Mouse (Mus musculus) mature B cell (primary cell): ENCODE data around the gene A530064D06Rik.
"Not testable (repeated sequence)": the region's sequence is repeated elsewhere in the genome, so short reads cannot be mapped to it uniquely, and the experiment has no call there.

ENCODE experiments used
- in situ Hi-C: fragments of 300-500 bp; cut with MboI; formaldehyde crosslinking; loops from 2 replicates; pipeline ENCODE4 v1.14.3; 2019

The A530064D06Rik gene

GRCm38 (mm10) chr17:48167103-48167502, at the start of gene A530064D06Rik:
A530064D06Rik (minus strand) TSS chr17:48167275.
- in situ Hi-C loops: not testable (repeated sequence)

DNA sequence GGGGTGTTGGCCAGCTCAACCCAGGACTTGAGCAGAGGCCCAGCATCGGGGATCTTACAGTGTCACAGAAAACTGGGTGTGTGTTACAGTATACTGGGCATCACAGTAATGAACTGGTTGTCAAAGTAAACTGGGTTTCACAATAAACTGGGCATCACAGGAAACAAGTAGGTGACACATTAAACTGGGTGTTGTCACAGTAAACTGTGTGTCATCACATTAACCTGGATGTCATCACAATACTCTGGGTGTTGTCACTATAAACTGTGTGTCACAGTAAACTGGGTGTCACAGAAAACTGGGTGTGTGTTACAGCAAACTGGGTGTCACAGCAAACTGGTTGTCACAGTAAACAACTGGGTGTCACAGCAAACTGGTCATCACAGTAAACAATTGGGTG, 48.4 kb upstream of the A530064D06Rik start:
- in situ Hi-C loops: no loop called here

DNA sequence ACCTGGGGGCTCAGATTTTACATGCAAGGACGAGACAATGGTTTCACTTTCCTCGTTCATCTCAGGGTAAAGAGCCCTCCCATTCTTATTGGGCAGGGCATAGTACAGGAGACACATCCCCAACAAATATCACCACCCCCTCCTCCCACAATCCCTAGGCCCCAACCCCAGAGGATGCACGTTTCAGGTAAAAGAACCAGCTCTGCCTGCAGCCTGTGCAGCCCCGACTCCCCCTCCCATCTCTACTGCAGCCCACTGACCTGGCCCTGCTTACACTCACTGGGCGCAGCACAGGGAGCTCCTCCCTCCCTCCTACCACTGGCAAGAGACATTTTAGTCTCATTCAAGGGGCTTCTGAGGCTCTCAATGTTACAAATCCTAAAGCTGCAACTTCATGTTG, 46.4 kb upstream of the A530064D06Rik start:
- in situ Hi-C loops: no loop called here

DNA sequence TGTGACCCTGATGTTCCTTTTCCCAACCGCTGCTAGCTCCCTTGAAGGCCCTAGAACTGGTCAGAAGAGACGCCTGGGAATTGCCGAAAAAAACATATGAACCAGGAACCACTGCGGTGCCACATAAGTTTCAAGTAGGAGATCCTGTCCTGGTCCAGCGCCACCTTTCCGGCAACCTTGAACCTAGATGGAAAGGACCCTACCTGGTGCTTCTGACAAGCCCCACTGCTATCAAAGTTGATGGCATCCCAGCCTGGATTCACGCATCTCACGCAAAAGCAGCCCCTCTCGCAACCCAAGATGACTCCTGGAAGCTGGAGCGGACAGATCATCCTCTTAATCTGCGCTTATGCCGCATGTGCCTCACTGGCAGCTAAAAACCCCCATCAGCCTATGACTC, 45.5 kb upstream of the A530064D06Rik start:
- in situ Hi-C loops: no loop called here

DNA sequence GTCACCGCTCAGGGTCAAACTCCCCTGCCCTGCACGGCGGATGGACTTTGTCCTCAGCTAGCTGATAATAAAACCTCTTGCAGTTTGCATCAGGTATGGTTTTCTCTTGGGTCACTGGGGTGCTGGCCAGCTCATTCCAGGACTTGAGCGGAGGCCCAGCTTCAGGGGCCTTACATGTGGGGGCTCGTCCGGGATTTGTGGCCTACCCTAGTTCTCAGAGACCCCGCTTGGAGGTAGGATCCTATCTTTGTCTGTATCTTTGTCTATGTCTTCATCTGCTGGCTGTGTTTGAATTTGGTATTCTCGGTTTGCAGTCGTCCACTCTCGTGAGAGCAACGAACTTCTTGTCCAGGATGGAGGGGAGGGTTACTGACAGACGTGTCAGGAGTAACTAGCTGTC, 36.0 kb upstream of the A530064D06Rik start:
- in situ Hi-C loops: no loop called here

DNA sequence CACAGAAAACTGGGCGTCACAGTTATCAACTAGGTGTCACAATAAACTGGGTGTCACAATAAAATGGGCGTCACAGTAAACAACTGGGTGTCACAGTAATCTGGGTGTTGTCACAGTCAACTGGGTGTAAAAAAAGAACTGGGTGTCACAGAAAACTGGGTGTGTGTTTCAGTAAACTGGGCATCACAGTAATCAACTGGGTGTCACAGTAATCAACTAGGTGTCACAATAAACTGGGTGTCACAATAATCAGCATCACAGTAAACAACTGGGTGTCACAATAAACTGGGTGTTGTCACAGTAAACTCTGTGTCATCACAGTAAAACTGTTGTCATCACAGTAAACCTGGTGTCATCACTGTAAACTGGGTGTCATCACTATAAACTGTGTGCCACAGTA, 25.3 kb upstream of the A530064D06Rik start:
- in situ Hi-C loops: no loop called here

- in situ Hi-C loops: no loop called here
These were observed 18.2 kb upstream of the A530064D06Rik start for GRCm38 (mm10) chr17:48185252-48185651.

DNA sequence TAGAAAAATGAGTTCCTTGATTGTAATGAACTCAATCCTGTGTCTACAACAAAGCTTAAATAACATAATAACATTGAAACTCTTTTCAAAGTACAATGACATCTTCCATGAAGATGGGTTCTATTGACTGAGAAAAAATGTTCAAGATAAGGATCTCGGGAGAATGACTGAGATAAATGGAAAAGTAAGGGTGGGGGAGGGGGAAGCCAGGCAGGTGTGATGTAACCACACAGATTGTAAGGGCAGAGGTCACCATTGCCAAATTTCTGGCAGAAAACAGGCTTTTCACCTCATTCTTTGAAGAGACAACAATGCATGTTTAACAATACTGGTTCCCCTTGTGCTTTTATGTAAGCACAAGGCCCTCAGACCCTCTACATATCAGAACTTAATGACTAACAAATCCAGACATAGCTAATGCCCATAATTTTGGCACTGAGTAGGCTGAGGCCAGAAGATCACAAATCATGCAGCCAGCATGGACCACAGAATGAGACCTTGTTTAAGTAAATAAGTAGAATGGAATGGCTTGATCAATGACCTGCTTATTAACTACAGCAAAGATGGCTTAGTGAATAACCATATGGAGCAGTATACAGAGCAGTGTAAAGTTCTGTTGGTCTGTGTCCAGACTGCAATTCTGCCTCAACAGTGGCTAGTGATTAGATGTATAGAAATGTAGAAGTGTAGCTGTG, 9.5 kb downstream of the A530064D06Rik start:
- in situ Hi-C loops: no loop called here

DNA sequence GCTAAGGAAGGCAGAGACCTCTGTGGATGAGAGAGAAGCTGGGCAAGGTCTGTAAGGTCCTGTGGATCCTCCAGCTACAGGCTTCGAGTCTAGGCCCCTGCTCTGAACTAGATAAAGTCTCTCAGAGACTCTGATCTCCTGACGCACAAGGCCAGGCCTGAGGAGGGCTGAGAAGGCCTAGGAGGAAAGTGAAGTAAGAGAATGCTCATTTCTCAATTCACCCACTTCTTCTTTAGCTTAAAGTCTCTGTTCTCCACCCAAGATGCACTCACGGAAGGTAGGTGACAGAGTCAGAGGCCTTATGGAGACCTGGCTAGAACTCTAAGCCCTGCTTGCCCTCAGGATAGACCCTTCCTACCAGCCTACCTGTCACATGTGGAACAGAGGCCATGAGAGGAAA, 21.0 kb downstream of the A530064D06Rik start, which contains the start of gene 9830107B12Rik:
Gene 9830107B12Rik (minus strand): TSS at position 149 of the 400 bp plus-strand sequence.
- in situ Hi-C loops: no loop called here

- in situ Hi-C loops: no loop called here
These were observed 34.3 kb downstream of the A530064D06Rik start for GRCm38 (mm10) chr17:48132810-48133209.

- in situ Hi-C loops: loop anchor here (10.0 kb wide), 1 partner anchor 154 kb away; no protein-coding TSS in a partner anchor
These were observed 46.6 kb downstream of the A530064D06Rik start for GRCm38 (mm10) chr17:48120456-48120855.

- in situ Hi-C loops: loop anchor here (10.0 kb wide), 1 partner anchor 155 kb away; no protein-coding TSS in a partner anchor
These were observed 47.4 kb downstream of the A530064D06Rik start for GRCm38 (mm10) chr17:48119656-48120055.

- in situ Hi-C loops: no loop called here
These were observed 48.5 kb downstream of the A530064D06Rik start for GRCm38 (mm10) chr17:48118570-48118969.

- in situ Hi-C loops: no loop called here
These were observed 56.4 kb downstream of the A530064D06Rik start for GRCm38 (mm10) chr17:48110547-48111287.

- in situ Hi-C loops: no loop called here
These were observed 58.6 kb downstream of the A530064D06Rik start for GRCm38 (mm10) chr17:48108520-48108919.

- in situ Hi-C loops: no loop called here
These were observed 59.2 kb downstream of the A530064D06Rik start for GRCm38 (mm10) chr17:48107862-48108261.

- in situ Hi-C loops: no loop called here
These were observed 59.7 kb downstream of the A530064D06Rik start for GRCm38 (mm10) chr17:48107333-48107732.

- in situ Hi-C loops: no loop called here
These were observed 66.3 kb downstream of the A530064D06Rik start for GRCm38 (mm10) chr17:48100441-48101417.

DNA sequence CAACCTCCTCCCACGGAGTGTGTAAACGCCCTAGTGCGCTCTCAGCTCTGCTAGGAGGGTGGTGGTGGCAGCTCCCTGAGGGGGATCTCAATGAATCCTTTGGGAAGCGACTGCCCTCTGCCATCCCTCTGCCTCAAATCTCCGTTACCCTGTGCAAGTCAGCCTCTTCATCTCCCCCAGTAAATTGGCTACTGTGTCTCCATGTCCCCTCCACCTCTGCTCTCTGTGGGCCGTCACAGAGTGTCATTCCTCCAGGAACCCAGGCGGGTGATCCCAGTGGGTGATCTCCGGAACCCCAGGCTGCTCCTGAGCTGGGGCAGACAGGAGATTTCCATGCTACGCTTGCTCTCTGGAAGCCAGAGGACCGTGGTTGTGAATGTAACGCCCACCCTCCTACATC, 67.8 kb downstream of the A530064D06Rik start:
- in situ Hi-C loops: no loop called here
